Mouse (Mus musculus) embryonic facial prominence, embryonic 12.5 days (tissue): ENCODE results near the gene Lcp1. TPM values are rescaled to one million over a fixed set of nuclear protein-coding genes. Genes with fewer than 3 reads are reported as not detected.
"Not testable (repeated sequence)": the region's sequence is repeated elsewhere in the genome, so short reads cannot be mapped to it uniquely, and the experiment has no call there.

Experiments
- ATAC-seq: fragments of 200-750 bp; cut with Nextera tagmentation; 2 replicates; pipeline ENCODE4 v1.8.0; 2017; ENCODE audit not compliant: insufficient number of reproducible peaks, insufficient read depth, low FRiP score, low TSS enrichment
- H3K27ac ChIP-seq: fragments of 300-500 bp; sonication (generic); 2 replicates; pipeline ENCODE4 v1.5.1; 2016; ENCODE audit warnings: mild to moderate bottlenecking
- H3K27me3 ChIP-seq: fragments of 300-500 bp; sonication (generic); 2 replicates; pipeline ENCODE4 v1.6.1; 2016; ENCODE audit warnings: mild to moderate bottlenecking, moderate library complexity
- H3K36me3 ChIP-seq: fragments of 300-500 bp; sonication (generic); 2 replicates; pipeline ENCODE4 v1.6.1; 2016; ENCODE audit warnings: mild to moderate bottlenecking
- H3K4me1 ChIP-seq: fragments of 300-500 bp; sonication (generic); 2 replicates; pipeline ENCODE4 v1.6.1; 2016
- H3K4me2 ChIP-seq: fragments of 300-500 bp; sonication (generic); replicated peaks from 2 replicates; pipeline ENCODE4 v1.6.1; 2016; ENCODE audit warnings: mild to moderate bottlenecking, moderate library complexity
- H3K4me3 ChIP-seq: fragments of 300-500 bp; sonication (generic); 2 replicates; pipeline ENCODE4 v1.5.1; 2016; ENCODE audit warnings: mild to moderate bottlenecking
- H3K9ac ChIP-seq: fragments of 300-500 bp; sonication (generic); 2 replicates; pipeline ENCODE4 v1.6.1; 2016; ENCODE audit warnings: mild to moderate bottlenecking, moderate library complexity
- H3K9me3 ChIP-seq: fragments of 300-500 bp; sonication (generic); 2 replicates; pipeline ENCODE4 v1.6.1; 2016; ENCODE audit warnings: mild to moderate bottlenecking, moderate library complexity
- WGBS: fragments of 180-500 bp; shearing (Covaris S2); methylation state at CpG from one replicate; pipeline ENCODE4 v1.1.7; 2016; 5-methylcytosine and 5-hydroxymethylcytosine counted together
- polyA plus RNA-seq: library from polyadenylated mRNA; unstranded; fragments of >200 nt; fragmentation: Nextera tagmentation; extraction: Ambion mirVana; gene quantifications from 2 replicates; pipeline ENCODE4 v1.2.1, GENCODE M21; 2016

Gene Lcp1
- polyA plus RNA-seq, result 24.3 and 25.6 TPM in 2 replicates

DNA sequence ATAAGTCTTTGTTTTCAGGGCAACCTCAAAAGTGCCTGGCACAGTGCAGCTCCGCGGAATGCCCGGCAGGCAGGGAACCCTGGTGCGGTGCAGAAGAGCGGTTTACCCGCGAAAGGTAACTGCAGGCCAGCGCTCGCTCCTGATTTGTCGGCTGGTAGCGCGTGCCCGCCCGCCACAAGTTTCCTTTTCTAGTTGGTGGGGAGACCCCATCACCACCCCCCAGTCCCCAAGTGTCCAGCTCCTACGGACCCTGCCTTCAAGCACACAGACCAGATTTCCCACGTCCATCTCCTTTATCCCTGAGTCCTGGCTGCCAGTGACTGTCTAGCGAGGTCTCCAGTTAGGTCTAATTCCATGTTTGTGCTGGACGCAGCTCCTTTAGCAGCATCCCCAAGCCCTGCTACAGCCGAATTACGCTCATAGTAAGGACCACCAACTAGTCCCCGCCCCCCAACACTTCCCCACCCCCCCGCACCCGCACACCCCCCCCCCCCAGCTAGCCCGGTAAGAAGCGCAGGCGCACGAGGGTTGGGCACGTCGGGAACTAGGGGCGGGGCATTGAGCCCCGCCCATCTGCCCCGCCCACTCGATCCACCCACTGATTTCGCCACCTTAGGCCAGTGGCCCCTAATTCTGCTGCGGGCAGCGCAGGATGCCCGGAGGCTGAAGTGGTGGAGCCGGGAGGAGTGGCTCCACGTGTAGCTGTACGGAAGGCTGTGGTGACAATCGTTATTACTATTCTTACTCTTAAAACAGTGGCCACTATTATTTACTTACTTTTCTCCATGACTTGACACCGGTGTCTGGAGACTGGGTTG is at the start of gene Lcp1, which contains the start of gene Lrrc63:
TSS of gene Lcp1 (plus strand) at position 601 of the 818 bp plus-strand sequence.
TSS of gene Lrrc63 (minus strand) at position 381 of the 818 bp plus-strand sequence.
- H3K4me3 ChIP-seq, result peak within 1 kb of the TSS; percentile 59
- no peaks in the 10 kb centered on the region for H3K27me3 ChIP-seq
- no peaks in the 10 kb centered on the region for H3K36me3 ChIP-seq
- H3K4me1 ChIP-seq, result no peaks in the 10 kb centered on the region
- WGBS, result 1% methylated on average over 39 of the region's 42 CpGs
- peak within 1 kb of the TSS; percentile 30 for H3K27ac ChIP-seq
- peak; percentile 87 for ATAC-seq
- H3K9ac ChIP-seq, result peak within 1 kb of the TSS; percentile 57
- H3K9me3 ChIP-seq, result no peaks in the 10 kb centered on the region
- H3K4me2 ChIP-seq, result peak within 1 kb of the TSS; percentile 66

DNA sequence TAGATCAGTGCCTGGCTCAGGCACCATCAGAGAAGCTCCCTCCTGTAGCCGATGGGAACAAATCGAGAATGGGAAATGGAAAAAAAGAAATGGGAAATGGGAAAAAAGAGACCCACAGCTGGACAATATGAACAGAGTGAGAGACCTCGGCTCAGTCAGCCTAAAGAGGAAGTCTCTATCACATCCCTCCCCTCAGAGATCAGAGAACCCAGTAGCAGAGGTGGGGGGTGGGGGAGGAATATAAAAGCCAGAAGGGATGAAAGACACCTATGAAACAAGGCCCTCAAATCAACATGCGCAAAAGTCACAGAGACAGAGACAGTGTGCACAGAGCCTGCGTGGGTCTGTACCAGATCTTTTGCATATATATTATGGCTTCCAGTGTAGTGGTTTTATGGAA is 27.9 kb upstream of the Lcp1 start:
- Histone ChIP-seq H3K36me3 (no peaks in the 10 kb centered on the region), H3K9ac (no peak overlapping the region), H3K4me2 (no peak overlapping the region), H3K4me1 (no peaks in the 10 kb centered on the region), H3K27ac (no peak overlapping the region), H3K4me3 (no peak overlapping the region), H3K27me3 (no peaks in the 10 kb centered on the region), H3K9me3 (no peaks in the 10 kb centered on the region)
- WGBS, result 89% methylated on average over 5 of the region's 5 CpGs
- no peak for ATAC-seq

DNA sequence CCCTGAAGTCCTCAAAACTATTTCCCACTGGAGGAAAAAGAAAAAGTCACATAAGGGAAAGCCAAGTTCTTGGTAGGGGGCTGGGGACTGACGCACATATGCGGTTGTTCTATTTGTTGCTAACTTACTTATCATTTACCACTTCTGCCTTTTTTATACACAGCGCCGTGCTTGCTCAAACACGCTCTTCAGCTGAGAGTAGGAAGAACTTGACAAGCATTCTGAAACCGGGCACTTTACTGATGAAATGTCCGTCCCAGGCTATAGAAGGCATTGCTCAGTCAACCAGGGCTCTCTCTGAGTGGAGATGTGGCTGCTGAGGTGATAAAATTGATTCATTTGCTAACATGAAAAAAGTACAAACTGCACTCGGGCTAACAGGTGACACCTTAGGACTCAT is 9.2 kb upstream of the Lcp1 start:
- no peak overlapping the region for H3K4me3 ChIP-seq
- no peaks in the 10 kb centered on the region for H3K36me3 ChIP-seq
- no peak overlapping the region for H3K27ac ChIP-seq
- no peak overlapping the region for H3K4me2 ChIP-seq
- H3K27me3 ChIP-seq, result no peaks in the 10 kb centered on the region
- no peak for ATAC-seq
- H3K9ac ChIP-seq, result no peak overlapping the region
- 81% methylated on average over 8 of the region's 8 CpGs for WGBS
- H3K4me1 ChIP-seq, result no peaks in the 10 kb centered on the region
- H3K9me3 ChIP-seq, result no peaks in the 10 kb centered on the region

DNA sequence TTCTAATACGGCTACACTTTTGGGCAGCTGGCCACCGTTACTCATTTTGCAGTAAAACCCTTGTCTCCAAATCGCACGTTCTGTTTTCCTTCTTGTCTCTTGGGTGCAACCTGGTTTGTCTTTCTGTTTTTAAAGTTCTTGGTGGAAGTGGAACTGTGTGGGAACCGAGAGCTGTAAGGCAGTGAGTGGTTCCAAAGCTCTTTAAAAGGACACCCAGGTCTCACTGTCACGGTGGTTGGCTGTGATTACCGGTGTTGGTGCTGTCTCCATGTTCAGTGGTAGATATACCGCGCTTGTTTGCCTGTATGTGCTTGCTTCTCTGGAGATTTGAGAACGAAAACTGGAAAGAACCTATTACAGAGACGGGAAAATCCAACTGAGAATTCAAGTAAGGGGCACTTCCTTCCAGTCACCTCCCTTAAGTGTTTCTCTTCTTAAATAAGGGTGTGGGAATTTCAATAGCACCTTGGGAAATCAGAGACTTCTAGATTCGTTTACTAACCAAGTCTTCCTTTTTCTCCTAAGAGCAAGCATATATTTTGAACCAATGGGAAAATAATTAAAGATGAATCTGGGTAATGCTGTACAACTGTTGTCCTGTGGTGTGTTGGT is 529 bp downstream of the Lcp1 start:
- WGBS, result 4% methylated on average over 12 of the region's 12 CpGs
- Histone ChIP-seq H3K4me3 (peak overlapping the region; percentile 59), H3K36me3 (no peaks in the 10 kb centered on the region), H3K4me2 (peak overlapping the region; percentile 66), H3K27me3 (no peaks in the 10 kb centered on the region), H3K27ac (no peak overlapping the region), H3K4me1 (no peaks in the 10 kb centered on the region), H3K9ac (no peak overlapping the region), H3K9me3 (no peaks in the 10 kb centered on the region)
- no peak for ATAC-seq

DNA sequence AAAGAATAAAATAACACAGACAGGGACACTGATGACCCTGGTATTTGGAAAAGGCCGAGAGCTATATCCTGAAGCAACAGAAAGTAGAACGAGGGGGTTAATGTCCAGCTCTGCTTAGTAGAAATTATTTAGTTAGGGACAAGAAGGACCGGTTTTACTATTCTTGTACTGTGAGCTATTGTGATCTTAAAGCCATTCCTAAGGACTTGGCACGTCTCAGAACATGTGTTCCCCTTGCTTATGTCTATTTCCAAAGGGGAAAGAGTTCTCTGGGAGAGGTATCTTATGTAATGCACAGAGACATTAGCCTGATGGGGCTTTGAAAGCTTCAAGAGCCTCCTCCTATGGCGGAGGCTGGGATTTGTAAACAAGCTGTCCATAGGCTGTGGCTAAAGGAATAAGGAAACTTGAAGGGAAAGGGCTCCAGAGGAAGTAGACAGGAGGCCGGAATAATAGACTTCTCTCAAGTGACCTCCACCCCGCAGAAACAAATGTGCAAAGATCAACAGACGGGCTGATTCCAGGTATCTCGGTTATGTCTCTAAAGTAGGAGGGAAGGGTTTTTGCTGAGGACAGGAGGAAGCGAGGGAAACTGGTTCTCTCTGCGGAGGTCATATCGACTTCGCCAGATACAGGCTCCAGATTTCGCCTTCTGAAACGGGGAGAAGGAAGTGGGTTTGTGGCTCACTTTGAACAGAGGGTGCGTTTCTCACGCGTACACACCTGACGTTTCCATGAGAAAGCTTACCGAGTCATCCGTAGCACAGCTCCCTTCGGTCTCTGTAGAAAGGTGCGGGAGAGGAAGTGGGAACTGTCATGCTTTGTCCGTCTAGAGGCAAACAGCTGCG is 5.4 kb downstream of the Lcp1 start:
- no peaks in the 10 kb centered on the region for H3K36me3 ChIP-seq
- no peak for ATAC-seq
- no peak overlapping the region for H3K4me3 ChIP-seq
- H3K4me1 ChIP-seq, result no peaks in the 10 kb centered on the region
- no peak overlapping the region for H3K27ac ChIP-seq
- H3K9me3 ChIP-seq, result no peaks in the 10 kb centered on the region
- 72% methylated on average over 25 of the region's 25 CpGs for WGBS
- H3K27me3 ChIP-seq, result no peaks in the 10 kb centered on the region
- H3K9ac ChIP-seq, result no peak overlapping the region
- H3K4me2 ChIP-seq, result no peak overlapping the region

DNA sequence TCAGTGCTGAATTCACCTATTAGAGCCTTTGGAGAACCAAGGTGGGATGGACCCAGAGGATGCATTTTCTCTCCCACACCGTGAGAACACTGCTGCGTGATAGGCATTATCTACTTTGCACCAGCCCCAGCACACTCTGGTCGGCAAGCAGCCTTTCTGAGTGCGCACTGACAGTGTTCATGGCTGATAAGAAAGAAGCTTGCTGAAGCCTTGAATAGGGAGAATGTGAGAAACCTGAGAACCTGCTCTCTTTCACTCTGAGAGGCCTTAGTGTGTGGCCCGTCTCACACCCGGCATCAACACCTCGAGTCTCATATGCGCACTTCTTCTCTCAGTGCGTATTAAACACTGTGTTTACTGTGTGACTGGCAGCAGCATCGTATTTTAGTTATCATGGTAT is 7.6 kb downstream of the Lcp1 start:
- H3K9me3 ChIP-seq, result no peaks in the 10 kb centered on the region
- no peak overlapping the region for H3K4me2 ChIP-seq
- no peaks in the 10 kb centered on the region for H3K36me3 ChIP-seq
- H3K4me3 ChIP-seq, result no peak overlapping the region
- no peak for ATAC-seq
- no peaks in the 10 kb centered on the region for H3K4me1 ChIP-seq
- WGBS, result 82% methylated on average over 10 of the region's 10 CpGs
- no peak overlapping the region for H3K27ac ChIP-seq
- H3K27me3 ChIP-seq, result no peaks in the 10 kb centered on the region
- H3K9ac ChIP-seq, result no peak overlapping the region

DNA sequence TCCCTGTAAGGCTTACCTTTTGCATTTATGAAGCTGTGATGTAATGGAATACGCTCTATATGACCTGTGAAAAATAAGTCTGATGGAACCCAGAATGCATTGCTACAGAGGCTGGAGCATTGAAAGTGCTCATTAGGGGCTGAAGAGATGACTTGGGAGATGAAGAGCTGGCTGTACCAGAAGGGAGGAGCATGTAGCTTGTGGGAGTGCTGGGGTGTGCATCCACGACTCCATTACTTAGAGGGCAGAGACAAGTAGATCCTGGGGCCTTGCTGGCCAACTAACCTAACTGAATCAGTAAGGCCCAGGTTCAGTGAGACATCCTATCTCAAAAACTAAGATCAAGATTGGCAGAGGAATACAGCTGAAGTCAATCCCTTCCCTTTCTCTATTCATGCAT is 8.3 kb downstream of the Lcp1 start:
- H3K9me3 ChIP-seq, result no peaks in the 10 kb centered on the region
- no peak overlapping the region for H3K27ac ChIP-seq
- no peaks in the 10 kb centered on the region for H3K36me3 ChIP-seq
- no peaks in the 10 kb centered on the region for H3K4me1 ChIP-seq
- no peak for ATAC-seq
- H3K27me3 ChIP-seq, result no peaks in the 10 kb centered on the region
- WGBS, result 85% methylated on average over 2 of the region's 2 CpGs
- H3K4me2 ChIP-seq, result no peak overlapping the region
- H3K4me3 ChIP-seq, result no peak overlapping the region
- no peak overlapping the region for H3K9ac ChIP-seq

DNA sequence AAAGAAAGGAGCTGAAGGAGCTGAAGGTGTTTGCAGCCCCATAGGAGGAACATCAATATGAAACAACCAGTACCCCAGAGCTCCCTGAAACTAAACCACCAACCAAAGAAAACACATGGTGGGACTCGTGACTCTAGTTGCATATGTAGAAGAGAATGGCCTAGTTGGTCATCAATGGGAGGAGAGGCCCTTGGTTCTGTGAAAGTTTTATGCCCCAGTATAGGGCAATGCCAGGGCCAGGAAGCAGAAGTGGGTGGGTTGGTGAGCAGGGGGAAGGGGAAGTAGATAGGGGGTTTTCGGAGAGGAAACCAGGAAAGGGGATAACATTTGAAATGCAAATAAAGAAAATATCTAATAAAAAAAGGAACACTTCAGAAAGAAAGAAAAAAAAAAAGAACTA is 16.8 kb downstream of the Lcp1 start:
- ATAC-seq, H3K9me3 ChIP-seq: not testable (repeated sequence)

DNA sequence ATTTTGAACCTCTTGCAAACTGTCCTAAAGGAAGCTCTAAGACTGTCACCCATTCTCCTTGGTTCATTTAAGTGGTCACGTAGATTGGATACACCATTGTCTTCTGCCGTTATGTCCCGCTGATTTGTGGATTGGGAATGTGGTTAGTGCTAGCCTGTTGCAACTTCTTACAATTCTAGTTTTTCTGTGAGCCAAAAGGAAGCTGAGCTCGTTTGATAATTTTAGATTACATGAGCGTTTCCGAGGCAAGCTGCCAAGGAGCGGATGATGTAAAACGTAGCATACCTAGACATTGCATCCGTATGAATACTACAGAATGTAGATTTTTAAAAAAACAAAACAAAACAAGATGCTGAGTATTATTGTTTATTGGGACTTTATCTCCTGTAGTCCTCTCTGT is 17.3 kb downstream of the Lcp1 start:
- ATAC-seq, result no peak
- Histone ChIP-seq H3K27ac (no peak overlapping the region), H3K27me3 (no peaks in the 10 kb centered on the region), H3K4me1 (no peaks in the 10 kb centered on the region), H3K9me3 (no peaks in the 10 kb centered on the region), H3K9ac (no peak overlapping the region), H3K4me2 (no peak overlapping the region), H3K36me3 (no peaks in the 10 kb centered on the region), H3K4me3 (no peak overlapping the region)
- WGBS, result 84% methylated on average over 9 of the region's 9 CpGs

More for the DNA sequence above, 16.8 kb downstream of the Lcp1 start:
- H3K4me2 ChIP-seq, H3K9ac ChIP-seq, H3K4me3 ChIP-seq, H3K4me1 ChIP-seq, H3K36me3 ChIP-seq, H3K27ac ChIP-seq, H3K27me3 ChIP-seq: not testable (repeated sequence)
- WGBS, result 71% methylated on average over 2 of the region's 2 CpGs

DNA sequence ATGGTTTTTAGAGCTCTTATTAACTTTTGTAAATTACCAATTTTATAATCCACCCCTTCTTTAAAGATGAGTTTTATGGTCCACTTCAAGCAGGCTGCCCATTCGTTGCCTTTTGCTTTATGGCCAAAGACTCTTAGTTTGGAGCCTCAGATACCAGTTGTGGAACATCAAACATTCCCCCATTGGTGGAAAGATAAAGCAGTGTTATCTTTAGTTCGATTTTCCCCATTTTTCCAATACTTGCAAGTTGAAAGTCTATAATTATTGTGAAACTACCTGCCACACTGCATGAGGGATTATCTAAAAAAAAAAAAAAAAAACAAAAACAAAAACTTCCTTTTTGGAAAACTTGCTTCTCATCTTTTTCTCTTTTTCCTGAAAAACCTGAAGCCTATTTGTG is 19.8 kb downstream of the Lcp1 start:
- no peaks in the 10 kb centered on the region for H3K27me3 ChIP-seq
- H3K9me3 ChIP-seq, result no peaks in the 10 kb centered on the region
- 84% methylated on average over 2 of the region's 2 CpGs for WGBS
- H3K4me1 ChIP-seq, result no peaks in the 10 kb centered on the region
- H3K36me3 ChIP-seq, result no peaks in the 10 kb centered on the region
- no peak overlapping the region for H3K27ac ChIP-seq
- H3K4me3 ChIP-seq, result no peak overlapping the region
- no peak for ATAC-seq
- no peak overlapping the region for H3K9ac ChIP-seq
- no peak overlapping the region for H3K4me2 ChIP-seq

DNA sequence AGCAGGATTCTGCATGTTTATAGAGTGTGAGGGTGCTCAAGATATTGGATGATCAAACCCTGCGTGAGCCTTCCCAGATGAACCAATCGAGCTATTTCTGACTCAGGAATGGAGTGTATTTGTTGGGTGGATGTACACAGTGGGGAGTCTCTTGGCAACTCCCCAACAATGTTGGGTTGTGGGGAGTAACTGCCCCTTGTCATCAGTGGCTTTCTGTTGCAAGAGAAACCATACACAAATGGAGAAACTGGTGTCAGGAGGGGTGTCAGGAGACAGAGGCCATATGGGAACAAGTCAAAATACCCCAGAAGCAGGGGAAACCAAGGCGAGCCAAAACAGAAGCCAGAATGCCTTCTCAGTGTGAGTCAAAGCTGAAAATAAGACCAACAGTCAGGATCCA is 20.2 kb downstream of the Lcp1 start:
- Histone ChIP-seq H3K4me2 (no peak overlapping the region), H3K4me1 (no peaks in the 10 kb centered on the region), H3K27ac (no peak overlapping the region), H3K9me3 (no peaks in the 10 kb centered on the region), H3K4me3 (no peak overlapping the region), H3K9ac (no peak overlapping the region), H3K36me3 (no peaks in the 10 kb centered on the region), H3K27me3 (no peaks in the 10 kb centered on the region)
- ATAC-seq, result no peak
- 85% methylated on average over 3 of the region's 3 CpGs for WGBS
